Comparison of ENCODE assay signal across 8 mouse cellular contexts in the genomic region with DNA sequence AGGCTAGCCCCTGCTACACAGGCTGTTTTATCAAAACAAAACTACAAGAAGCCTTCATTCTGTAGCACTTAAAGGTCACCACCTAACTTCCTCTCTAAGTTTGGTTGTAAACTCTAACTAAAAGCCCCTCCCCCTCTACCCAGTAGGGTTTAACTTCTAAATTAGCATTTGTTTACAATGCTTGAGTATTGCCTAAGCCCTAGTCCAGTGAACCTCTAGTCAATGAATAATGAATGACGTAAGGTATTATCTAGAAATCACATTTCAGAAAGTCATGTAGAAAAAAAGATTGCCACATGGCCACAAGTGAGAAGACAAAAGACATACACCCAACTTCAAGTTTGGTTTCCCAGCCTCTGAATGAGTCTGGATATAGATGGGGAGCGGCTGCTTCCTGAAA. TPM values are rescaled to one million over a fixed set of nuclear protein-coding genes. Genes with fewer than 3 reads are reported as not detected.
DNase-seq lines count a peak whose midpoint lies in the region; ATAC-seq and TF ChIP-seq lines count a peak whose summit lies in the region.

No protein-coding gene starts in this region.

- H3K27me3 ChIP-seq in forebrain, postnatal 0 days (ENCODE audit: insufficient read depth, low read length) = no peaks in the 10 kb centered on the region
- no peaks in the 10 kb centered on the region for H3K27me3 ChIP-seq in liver, embryonic 13.5 days
- no peaks in the 10 kb centered on the region for H3K27me3 ChIP-seq in stomach, embryonic 16.5 days (ENCODE audit: control insufficient read depth, insufficient read depth, low read length)
- no peaks in the 10 kb centered on the region for H3K27me3 ChIP-seq in cerebellum, adult 2 months (ENCODE audit: control insufficient read depth, insufficient read depth, low read length)

- H3K4me2 ChIP-seq in forebrain, postnatal 0 days (ENCODE audit: low read depth) = peak overlapping the region; percentile 87
- peak overlapping the region; percentile 94 for H3K4me2 ChIP-seq in liver, embryonic 13.5 days
- peak overlapping the region; percentile 66 for H3K4me2 ChIP-seq in stomach, embryonic 16.5 days (ENCODE audit: low read depth, low read length)

- WGBS in forebrain, postnatal 0 days = 22% methylated on average over 2 of the region's 2 CpGs
- WGBS in liver, embryonic 13.5 days (ENCODE audit: insufficient replicate concordance) = 8% methylated on average over 2 of the region's 2 CpGs
- 13% methylated on average over 2 of the region's 2 CpGs for WGBS in stomach, embryonic 16.5 days
- 31% methylated on average over 2 of the region's 2 CpGs for WGBS in cerebellum, adult 2 months

- in situ Hi-C loops in ES-E14 (cut with MboI; ENCODE audit: low sequenced_read_pairs in 2 of 2, unreplicated experiment in 2 of 2) = no loop called here

- H3K9ac ChIP-seq in ES-E14 (ENCODE audit: insufficient read depth, low read depth, low read length, poor library complexity, severe bottlenecking) = peak overlapping the region; percentile 72
- H3K9ac ChIP-seq in forebrain, postnatal 0 days = no peak overlapping the region
- H3K9ac ChIP-seq in liver, embryonic 13.5 days = peak overlapping the region; percentile 81
- H3K9ac ChIP-seq in stomach, embryonic 16.5 days (ENCODE audit: low read length) = peak overlapping the region; percentile 93; the same call in 1 of the 2 replicates

- H3K9me3 ChIP-seq in ES-E14 (ENCODE audit: control insufficient read depth, insufficient read depth, low read depth, low read length) = no peaks in the 10 kb centered on the region
- H3K9me3 ChIP-seq in forebrain, postnatal 0 days (ENCODE audit: low read length) = no peaks in the 10 kb centered on the region
- H3K9me3 ChIP-seq in liver, embryonic 13.5 days (replicated peaks) = no peaks in the 10 kb centered on the region
- H3K9me3 ChIP-seq in stomach, embryonic 16.5 days (replicated peaks; ENCODE audit: control insufficient read depth, low read length) = no peaks in the 10 kb centered on the region

- peak; percentile 26 for DNase-seq in embryo, embryonic 10.5 days (ENCODE audit: low spot score)
- DNase-seq in embryo, embryonic 10 days (ENCODE audit: low spot score) = no peak
- DNase-seq in ES-E14 (ENCODE audit: low read depth, low spot score) = peak; percentile 63
- DNase-seq in forebrain, postnatal 0 days = no peak
- no peak for DNase-seq in liver, embryonic 13.5 days
- DNase-seq in cerebellum, adult 2 months = no peak
- no peak for DNase-seq in left cerebral cortex, postnatal 36 days (ENCODE audit: low spot score in 2 of 2)

- TF ChIP-seq POLR2A in cerebellum, adult 2 months (IDR thresholded peaks at IDR 0.05; ENCODE audit: borderline replicate concordance, insufficient read depth, low read length) = no peak

- intact Hi-C loops in left cerebral cortex, postnatal 36 days (cut with DNase I) = loop anchor here (5.0 kb wide), 1 partner anchor 50 kb away; no protein-coding TSS in a partner anchor

- no peak for ATAC-seq in forebrain, postnatal 0 days
- ATAC-seq in liver, embryonic 13.5 days (ENCODE audit: low read depth) = no peak
- no peak for ATAC-seq in stomach, embryonic 16.5 days (ENCODE audit: insufficient read depth, low FRiP score)

- no peaks in the 10 kb centered on the region; the same call in 1 of the 2 replicates for H3K36me3 ChIP-seq in ES-E14 (ENCODE audit: control insufficient read depth, insufficient read depth, low read length, poor library complexity, severe bottlenecking)
- no peaks in the 10 kb centered on the region for H3K36me3 ChIP-seq in forebrain, postnatal 0 days (ENCODE audit: insufficient read depth)
- no peaks in the 10 kb centered on the region for H3K36me3 ChIP-seq in liver, embryonic 13.5 days
- no peaks in the 10 kb centered on the region for H3K36me3 ChIP-seq in stomach, embryonic 16.5 days (ENCODE audit: control insufficient read depth, insufficient read depth, low read length)

- peaks cover 3% of the 10 kb centered on the region in 2 experiments; a peak in 2 of 4 replicates for H3K4me1 ChIP-seq in ES-E14 (ENCODE audit: control insufficient read depth in 2 of 2, insufficient read depth in 2 of 2, low read length in 2 of 2, poor library complexity in 1 of 2)
- peaks cover 10% of the 10 kb centered on the region for H3K4me1 ChIP-seq in forebrain, postnatal 0 days (ENCODE audit: insufficient read depth)
- peaks cover 34% of the 10 kb centered on the region for H3K4me1 ChIP-seq in liver, embryonic 13.5 days (replicated peaks)
- H3K4me1 ChIP-seq in stomach, embryonic 16.5 days (ENCODE audit: control insufficient read depth, insufficient read depth, low read length) = peaks cover 10% of the 10 kb centered on the region
- H3K4me1 ChIP-seq in cerebellum, adult 2 months (ENCODE audit: control insufficient read depth, insufficient read depth, low read length) = no peaks in the 10 kb centered on the region; the same call in 1 of the 2 replicates

- H3K4me3 ChIP-seq in ES-E14 (ENCODE audit: insufficient read depth in 1 of 2, low read depth in 1 of 2, low read length in 2 of 2, poor library complexity in 1 of 2, severe bottlenecking in 1 of 2) = peak overlapping the region; percentile 92 to 99
- H3K4me3 ChIP-seq in forebrain, postnatal 0 days (ENCODE audit: low read depth, low read length) = peak overlapping the region; percentile 74; the same call in 1 of the 2 replicates
- H3K4me3 ChIP-seq in liver, embryonic 13.5 days (replicated peaks) = peak overlapping the region; percentile 75
- peak overlapping the region; percentile 90 for H3K4me3 ChIP-seq in stomach, embryonic 16.5 days (replicated peaks; ENCODE audit: low read length)
- no peak overlapping the region for H3K4me3 ChIP-seq in cerebellum, adult 2 months (replicated peaks; ENCODE audit: insufficient read depth, low read depth, low read length)

- H3K27ac ChIP-seq in ES-E14 (ENCODE audit: insufficient read depth, low read depth, low read length, poor library complexity, severe bottlenecking) = peak overlapping the region; percentile 77; the same call in 1 of the 2 replicates
- no peak overlapping the region for H3K27ac ChIP-seq in forebrain, postnatal 0 days (ENCODE audit: low read depth, low read length)
- peak overlapping the region; percentile 81 for H3K27ac ChIP-seq in liver, embryonic 13.5 days
- peak overlapping the region; percentile 61; the same call in 1 of the 2 replicates for H3K27ac ChIP-seq in stomach, embryonic 16.5 days (ENCODE audit: low read length)
- no peak overlapping the region for H3K27ac ChIP-seq in cerebellum, adult 2 months (ENCODE audit: insufficient read depth, low read length)

- no peak for TF ChIP-seq CTCF in forebrain, postnatal 0 days (IDR thresholded peaks at IDR 0.05; ENCODE audit: low read depth)
- TF ChIP-seq CTCF in cerebellum, adult 2 months (IDR thresholded peaks at IDR 0.05; ENCODE audit: borderline replicate concordance, insufficient read depth, low read depth, low read length) = no peak

TF ChIP-seq in ES-E14, 5 proteins besides CTCF, POLR2A, EP300 and RAD21:
- TF ChIP-seq ZNF384 (IDR thresholded peaks at IDR 0.05; ENCODE audit: low read depth, low read length) = 0 out of 2 replicates have a peak, but pooled peaks have one; percentile 19
- no peak for TF ChIP-seq MAFK (IDR thresholded peaks at IDR 0.05; ENCODE audit: insufficient read depth, low read depth, low read length)
- no peak; the same call in 1 of the 2 replicates for TF ChIP-seq CHD2 (IDR thresholded peaks at IDR 0.05; ENCODE audit: low read depth, low read length)

RNA-seq across cellular contexts. Expression of a gene that starts 17.2 kb away (rescaled TPM):
- total RNA-seq in ES-E14 (2012; rRNA removed) = 26.8 and 36.5 TPM in 2 replicates
- total RNA-seq in forebrain, postnatal 0 days (2014; rRNA removed) = 23.6 and 31.1 TPM in 2 replicates
- polyA plus RNA-seq in forebrain, postnatal 0 days (2015; fragmentation: Nextera tagmentation; extraction: Ambion mirVana) = 14.9 and 19.2 TPM in 2 replicates
- polyA plus RNA-seq in liver, embryonic 13.5 days (2015; fragmentation: Nextera tagmentation; extraction: Ambion mirVana) = 31.9 and 39.9 TPM in 2 replicates
- polyA plus RNA-seq in stomach, embryonic 16.5 days (2015; fragmentation: Nextera tagmentation; extraction: Ambion mirVana) = 45.5 and 55.1 TPM in 2 replicates
- polyA plus RNA-seq in cerebellum, adult 2 months (2012; rRNA removed) = 14.1 and 14.4 TPM in 2 replicates
- 10 to 100 TPM; 14.3 to 14.6 TPM for total RNA-seq in left cerebral cortex, postnatal 36 days (2021)

RNA-seq across cellular contexts. Expression of a gene that starts 36.6 kb away (rescaled TPM):
- 19.1 and 30.9 TPM in 2 replicates for total RNA-seq in ES-E14 (2012; rRNA removed)
- total RNA-seq in forebrain, postnatal 0 days (2014; rRNA removed) = 35.9 and 36.2 TPM in 2 replicates
- 59.2 and 72.2 TPM in 2 replicates for polyA plus RNA-seq in forebrain, postnatal 0 days (2015; fragmentation: Nextera tagmentation; extraction: Ambion mirVana)
- polyA plus RNA-seq in liver, embryonic 13.5 days (2015; fragmentation: Nextera tagmentation; extraction: Ambion mirVana) = 22.9 and 24.7 TPM in 2 replicates
- 39.3 and 46.1 TPM in 2 replicates for polyA plus RNA-seq in stomach, embryonic 16.5 days (2015; fragmentation: Nextera tagmentation; extraction: Ambion mirVana)
- polyA plus RNA-seq in cerebellum, adult 2 months (2012; rRNA removed) = 14.7 and 17.2 TPM in 2 replicates
- 10 to 100 TPM; 18.5 to 21.0 TPM for total RNA-seq in left cerebral cortex, postnatal 36 days (2021)

RNA-seq across cellular contexts. Expression of a gene that starts 57.9 kb away (rescaled TPM):
- total RNA-seq in ES-E14 (2012; rRNA removed) = 79.0 and 85.7 TPM in 2 replicates
- 156 and 159 TPM in 2 replicates for total RNA-seq in forebrain, postnatal 0 days (2014; rRNA removed)
- 140 and 156 TPM in 2 replicates for polyA plus RNA-seq in forebrain, postnatal 0 days (2015; fragmentation: Nextera tagmentation; extraction: Ambion mirVana)
- polyA plus RNA-seq in liver, embryonic 13.5 days (2015; fragmentation: Nextera tagmentation; extraction: Ambion mirVana) = 112 and 143 TPM in 2 replicates
- 128 and 138 TPM in 2 replicates for polyA plus RNA-seq in stomach, embryonic 16.5 days (2015; fragmentation: Nextera tagmentation; extraction: Ambion mirVana)
- 115 and 116 TPM in 2 replicates for polyA plus RNA-seq in cerebellum, adult 2 months (2012; rRNA removed)
- 100 to 1,000 TPM in 1 of 2 experiments, 10 to 100 TPM in 1; 83.4 to 116 TPM for total RNA-seq in left cerebral cortex, postnatal 36 days (2021)

Comparison
In these comparisons a context has a peak if more than half of its experiments do, and no peak if none do; other contexts are left out.
1. DNase-seq: peak in embryo, embryonic 10.5 days (single experiment) and ES-E14 (single experiment); none in embryo, embryonic 10 days (single experiment), forebrain, postnatal 0 days (single experiment), liver, embryonic 13.5 days (single experiment), cerebellum, adult 2 months (0 of 2) and left cerebral cortex, postnatal 36 days (0 of 2).
2. H3K27ac ChIP-seq: peak in ES-E14 (single experiment), liver, embryonic 13.5 days (single experiment) and stomach, embryonic 16.5 days (single experiment); none in forebrain, postnatal 0 days (single experiment) and cerebellum, adult 2 months (single experiment).
3. Peak in every context shown above with its lines, with median percentiles within 50 percentile points of each other: H3K4me2 ChIP-seq.